Mouse (Mus musculus) bone marrow, adult 2 months (tissue): ENCODE data around the gene Rtn1. TPM values are rescaled to one million over a fixed set of nuclear protein-coding genes. Genes with fewer than 3 reads are reported as not detected.
A peak's percentile ranks its signal among the peaks of the same experiment; 100 is the strongest.

Experiments used
- H3K27ac ChIP-seq: fragments of 200-500 bp; 2 replicates; pipeline ENCODE4 v1.5.1; 2012; ENCODE audit warnings: low read depth, mild to moderate bottlenecking, control low read depth, inconsistent platforms, low read length; ENCODE audit not compliant: control insufficient read depth, poor library complexity, insufficient read depth
- H3K4me1 ChIP-seq: fragments of 200-500 bp; 2 replicates; pipeline ENCODE4 v1.6.1; 2011; ENCODE audit warnings: low read length; ENCODE audit not compliant: control insufficient read depth, insufficient read depth
- H3K4me3 ChIP-seq: fragments of 200-500 bp; replicated peaks from 2 replicates; pipeline ENCODE3; 2011; ENCODE audit warnings: mild to moderate bottlenecking, low read depth, low read length, control low read depth; ENCODE audit not compliant: control insufficient read depth
- CTCF ChIP-seq: fragments of 200-500 bp; IDR thresholded peaks from 2 replicates; pipeline ENCODE4 v1.5.1; 2011; ENCODE audit warnings: low read length, control low read depth; ENCODE audit not compliant: control insufficient read depth, insufficient read depth
- POLR2A ChIP-seq: fragments of 200-500 bp; IDR thresholded peaks from 2 replicates; pipeline ENCODE4 v1.6.1; 2011; ENCODE audit warnings: low read depth, mild to moderate bottlenecking, control low read depth, low read length, borderline replicate concordance; ENCODE audit not compliant: control insufficient read depth
- WGBS: fragments of 180-500 bp; shearing (Covaris S2); methylation state at CpG from one replicate; pipeline ENCODE4 v1.1.7; 2018; 5-methylcytosine and 5-hydroxymethylcytosine counted together
- polyA plus RNA-seq: library from polyadenylated mRNA; stranded (reverse); fragments of >200 nt; gene quantifications from 2 replicates; pipeline ENCODE4 v1.2.4, GENCODE M21; 2011; ENCODE audit warnings: low replicate concordance; ENCODE audit not compliant: missing spikeins, insufficient read depth, insufficient read length

Rtn1 gene
- polyA plus RNA-seq, 1 experiment, result not detected

GRCm38 (mm10) chr12:72366104-72366437 is 42.8 kb downstream of the Rtn1 start:
- TF ChIP-seq POLR2A, result no peak
- TF ChIP-seq CTCF, result no peak
- Histone ChIP-seq H3K4me3 (no peak overlapping the region), H3K27ac (no peak overlapping the region), H3K4me1 (peaks cover 2% of the 10 kb centered on the region)
- 78% methylated on average over 2 of the region's 2 CpGs for WGBS

- no peak overlapping the region for H3K4me3 ChIP-seq
- TF ChIP-seq POLR2A, result no peak
- no peak for TF ChIP-seq CTCF
- 82% methylated on average over 12 of the region's 12 CpGs for WGBS
- no peak overlapping the region for H3K27ac ChIP-seq
- H3K4me1 ChIP-seq, result peaks cover 2% of the 10 kb centered on the region
These were observed 43.4 kb downstream of the Rtn1 start for GRCm38 (mm10) chr12:72365231-72366103.

- no peak overlapping the region for H3K27ac ChIP-seq
- 76% methylated on average over 5 of the region's 5 CpGs for WGBS
- H3K4me1 ChIP-seq, result peaks cover 2% of the 10 kb centered on the region
- H3K4me3 ChIP-seq, result no peak overlapping the region
- TF ChIP-seq POLR2A (no peak), CTCF (no peak)
These were observed 44.3 kb downstream of the Rtn1 start for GRCm38 (mm10) chr12:72364543-72364942.

GRCm38 (mm10) chr12:72361701-72362354 is 47.0 kb downstream of the Rtn1 start:
- 1% methylated on average over 9 of the region's 9 CpGs for WGBS
- Histone ChIP-seq H3K4me1 (peaks cover 2% of the 10 kb centered on the region), H3K4me3 (peak overlapping the region; percentile 20), H3K27ac (peak overlapping the region; percentile 92)
- TF ChIP-seq CTCF (no peak), POLR2A (no peak)

GRCm38 (mm10) chr12:72360926-72361615 is 47.8 kb downstream of the Rtn1 start:
- no peak for TF ChIP-seq POLR2A
- no peak for TF ChIP-seq CTCF
- no peak overlapping the region for H3K4me3 ChIP-seq
- peaks cover 2% of the 10 kb centered on the region for H3K4me1 ChIP-seq
- WGBS, result 67% methylated on average over 5 of the region's 5 CpGs
- no peak overlapping the region for H3K27ac ChIP-seq

- no peak overlapping the region for H3K4me3 ChIP-seq
- TF ChIP-seq CTCF, result no peak
- no peak for TF ChIP-seq POLR2A
- no peak overlapping the region for H3K27ac ChIP-seq
- H3K4me1 ChIP-seq, result peaks cover 2% of the 10 kb centered on the region
- WGBS, result 71% methylated on average over 3 of the region's 3 CpGs
These were observed 49.0 kb downstream of the Rtn1 start for GRCm38 (mm10) chr12:72359903-72360302.

GRCm38 (mm10) chr12:72357667-72358420 is 51.0 kb downstream of the Rtn1 start:
- no peak overlapping the region for H3K4me3 ChIP-seq
- H3K27ac ChIP-seq, result no peak overlapping the region
- no peak for TF ChIP-seq POLR2A
- no peak for TF ChIP-seq CTCF
- peaks cover 2% of the 10 kb centered on the region for H3K4me1 ChIP-seq
- 75% methylated on average over 11 of the region's 11 CpGs for WGBS
